Mouse (Mus musculus): ENCODE measurements at regions not wholly inside any gene's neighbourhood (a gene's known extent, or its start where the extent isn't known, plus 50 kb on each side); places are given as distances from the start of the nearest gene placed in this dataset.

- intact Hi-C loops (cut with DNase I), result no loop called here
- DNase-seq (ENCODE audit: extremely low spot score in 1 of 2, low spot score in 2 of 2), result no peak
Observed at GRCm38 (mm10) chr12:16014679-16015078, 198.0 kb upstream of the Trib2 start.

- intact Hi-C loops (cut with DNase I), result no loop called here
- DNase-seq (ENCODE audit: extremely low spot score in 1 of 2, low spot score in 2 of 2), result no peak
Observed at GRCm38 (mm10) chr12:16013861-16014630, 197.3 kb upstream of the Trib2 start.

- intact Hi-C loops (cut with DNase I), result no loop called here
- DNase-seq (ENCODE audit: extremely low spot score in 1 of 2, low spot score in 2 of 2), result no peak
Observed at GRCm38 (mm10) chr12:16013354-16013753, 196.6 kb upstream of the Trib2 start.

GRCm38 (mm10) chr12:16012081-16012480, 195.4 kb upstream of the Trib2 start:
- DNase-seq (ENCODE audit: extremely low spot score in 1 of 2, low spot score in 2 of 2), result peak in 1 of 2 experiments; percentile 35
- intact Hi-C loops (cut with DNase I), result no loop called here

- intact Hi-C loops (cut with DNase I), result no loop called here
- DNase-seq (ENCODE audit: extremely low spot score in 1 of 2, low spot score in 2 of 2), result no peak
Observed at GRCm38 (mm10) chr12:16009822-16010620, 193.3 kb upstream of the Trib2 start.

GRCm38 (mm10) chr12:16008763-16009515, 192.2 kb upstream of the Trib2 start:
- DNase-seq (ENCODE audit: extremely low spot score in 1 of 2, low spot score in 2 of 2), result peak; percentile 9 to 61
- intact Hi-C loops (cut with DNase I), result no loop called here

GRCm38 (mm10) chr12:16008261-16008660, 191.5 kb upstream of the Trib2 start:
- DNase-seq (ENCODE audit: extremely low spot score in 1 of 2, low spot score in 2 of 2), result no peak
- intact Hi-C loops (cut with DNase I), result no loop called here

GRCm38 (mm10) chr12:16006688-16007087, 190.0 kb upstream of the Trib2 start:
- DNase-seq (ENCODE audit: extremely low spot score in 1 of 2, low spot score in 2 of 2), result no peak
- intact Hi-C loops (cut with DNase I), result no loop called here

GRCm38 (mm10) chr12:16006286-16006685, 189.6 kb upstream of the Trib2 start:
- intact Hi-C loops (cut with DNase I), result no loop called here
- DNase-seq (ENCODE audit: extremely low spot score in 1 of 2, low spot score in 2 of 2), result no peak

- intact Hi-C loops (cut with DNase I), result no loop called here
- DNase-seq (ENCODE audit: extremely low spot score in 1 of 2, low spot score in 2 of 2), result no peak
Observed at GRCm38 (mm10) chr12:16001811-16002210, 185.1 kb upstream of the Trib2 start.

GRCm38 (mm10) chr12:16001225-16001624, 184.5 kb upstream of the Trib2 start:
- intact Hi-C loops (cut with DNase I), result no loop called here

GRCm38 (mm10) chr12:15998331-15998730, 181.6 kb upstream of the Trib2 start:
- intact Hi-C loops (cut with DNase I), result no loop called here
- DNase-seq (ENCODE audit: extremely low spot score in 1 of 2, low spot score in 2 of 2), result no peak

More at GRCm38 (mm10) chr12:16001225-16001624, 184.5 kb upstream of the Trib2 start:
- DNase-seq (ENCODE audit: extremely low spot score in 1 of 2, low spot score in 2 of 2), result no peak

- no peak for DNase-seq (ENCODE audit: extremely low spot score in 1 of 2, low spot score in 2 of 2)
- intact Hi-C loops (cut with DNase I), result no loop called here
Observed at GRCm38 (mm10) chr12:15993866-15994265, 177.1 kb upstream of the Trib2 start.

- intact Hi-C loops (cut with DNase I), result no loop called here
- DNase-seq (ENCODE audit: extremely low spot score in 1 of 2, low spot score in 2 of 2), result no peak
Observed at GRCm38 (mm10) chr12:15986351-15986750, 169.6 kb upstream of the Trib2 start.

- DNase-seq (ENCODE audit: extremely low spot score in 1 of 2, low spot score in 2 of 2), result no peak
Observed at GRCm38 (mm10) chr12:15985649-15986048, 168.9 kb upstream of the Trib2 start.

GRCm38 (mm10) chr12:15983591-15984300, 167.0 kb upstream of the Trib2 start:
- intact Hi-C loops (cut with DNase I), result no loop called here

More at GRCm38 (mm10) chr12:15985649-15986048, 168.9 kb upstream of the Trib2 start:
- intact Hi-C loops (cut with DNase I), result no loop called here

GRCm38 (mm10) chr12:15981741-15982140, 165.0 kb upstream of the Trib2 start:
- intact Hi-C loops (cut with DNase I), result no loop called here
- DNase-seq (ENCODE audit: extremely low spot score in 1 of 2, low spot score in 2 of 2), result no peak

More at GRCm38 (mm10) chr12:15983591-15984300, 167.0 kb upstream of the Trib2 start:
- no peak for DNase-seq (ENCODE audit: extremely low spot score in 1 of 2, low spot score in 2 of 2)

- DNase-seq (ENCODE audit: extremely low spot score in 1 of 2, low spot score in 2 of 2), result no peak
- intact Hi-C loops (cut with DNase I), result no loop called here
Observed at GRCm38 (mm10) chr12:15979233-15979632, 162.5 kb upstream of the Trib2 start.

- DNase-seq (ENCODE audit: extremely low spot score in 1 of 2, low spot score in 2 of 2), result no peak
- intact Hi-C loops (cut with DNase I), result no loop called here
Observed at GRCm38 (mm10) chr12:15971786-15972185, 155.1 kb upstream of the Trib2 start.
